Mouse (Mus musculus) cerebellum, postnatal 36 days (tissue): ENCODE results near the gene Ush1c.
"Not testable (repeated sequence)": the region's sequence is repeated elsewhere in the genome, so short reads cannot be mapped to it uniquely, and the experiment has no call there.

Experiments used
- DNase-seq, 2 experiments: peaks; one replicate each; pipeline ENCODE4 v3.0.0; 2021 to 2022; ENCODE audit warnings: mixed read lengths in 2 of 2

The Ush1c gene

GRCm38 (mm10) chr7:46204046-46204471 is 34.2 kb downstream of the Ush1c start:
- DNase-seq: peak; percentile 67 to 72

GRCm38 (mm10) chr7:46201649-46202048 is 36.7 kb downstream of the Ush1c start:
- DNase-seq: no peak

- no peak for DNase-seq
Measured at GRCm38 (mm10) chr7:46200021-46200420, 38.3 kb downstream of the Ush1c start.

GRCm38 (mm10) chr7:46195356-46195755 is 42.9 kb downstream of the Ush1c start:
- no peak for DNase-seq

- no peak for DNase-seq
Measured at GRCm38 (mm10) chr7:46184232-46184631, 54.1 kb downstream of the Ush1c start.

GRCm38 (mm10) chr7:46181590-46181989 is 56.7 kb downstream of the Ush1c start:
- peak; percentile 78 to 82 for DNase-seq

GRCm38 (mm10) chr7:46179431-46180275 is 58.6 kb downstream of the Ush1c start, which contains the start of gene Abcc8:
TSS of gene Abcc8 (minus strand) at chr7:46180033.
- DNase-seq: peak; percentile 60 to 65

GRCm38 (mm10) chr7:46168980-46169379 is 69.3 kb downstream of the Ush1c start:
- DNase-seq: not testable (repeated sequence)

- DNase-seq: no peak
Measured at GRCm38 (mm10) chr7:46168402-46168801, 69.9 kb downstream of the Ush1c start.

GRCm38 (mm10) chr7:46167901-46168300 is 70.4 kb downstream of the Ush1c start:
- no peak for DNase-seq

- DNase-seq: peak; percentile 72 to 76
Measured at GRCm38 (mm10) chr7:46165876-46166275, 72.4 kb downstream of the Ush1c start.

GRCm38 (mm10) chr7:46162731-46163130 is 75.6 kb downstream of the Ush1c start:
- no peak for DNase-seq

GRCm38 (mm10) chr7:46162132-46162727 is 76.1 kb downstream of the Ush1c start:
- peak; percentile 89 to 91 for DNase-seq

- DNase-seq: peak in 1 of 2 experiments; percentile 35
Measured at GRCm38 (mm10) chr7:46161615-46162014, 76.7 kb downstream of the Ush1c start.

- no peak for DNase-seq
Measured at GRCm38 (mm10) chr7:46157746-46158145, 80.6 kb downstream of the Ush1c start.

- DNase-seq: no peak
Measured at GRCm38 (mm10) chr7:46154498-46155488, 83.5 kb downstream of the Ush1c start.

- no peak for DNase-seq
Measured at GRCm38 (mm10) chr7:46152819-46153351, 85.4 kb downstream of the Ush1c start.

GRCm38 (mm10) chr7:46147417-46147816 is 90.9 kb downstream of the Ush1c start:
- DNase-seq: no peak

- no peak for DNase-seq
Measured at GRCm38 (mm10) chr7:46146675-46147308, 91.5 kb downstream of the Ush1c start.
